Mouse (Mus musculus): ENCODE measurements around the gene Il25. TPM values are rescaled to one million over a fixed set of nuclear protein-coding genes. Genes with fewer than 3 reads are reported as not detected.

The Il25 gene
- polyA plus RNA-seq (2015; fragmentation: Nextera tagmentation; extraction: Ambion mirVana): not detected in 2 replicates

- H3K9me3 ChIP-seq (ENCODE audit: control insufficient read depth): no peaks in the 10 kb centered on the region
- H3K4me2 ChIP-seq (replicated peaks; ENCODE audit: low read depth): no peak within 1 kb of the TSS
- 0 out of 2 replicates have a peak, but pooled peaks cover 6% of the 10 kb centered on the region for H3K27me3 ChIP-seq (replicated peaks; ENCODE audit: control insufficient read depth, insufficient read depth, low read length)
- TF ChIP-seq CTCF (IDR thresholded peaks at IDR 0.05; ENCODE audit: low read depth): no peak
- ATAC-seq: no peak
- H3K27ac ChIP-seq (ENCODE audit: low read depth, low read length): no peak within 1 kb of the TSS
- no peak within 1 kb of the TSS for H3K4me3 ChIP-seq (ENCODE audit: low read depth, low read length)
- 44% methylated on average over 6 of the region's 6 CpGs for whole genome bisulfite sequencing
- no peaks in the 10 kb centered on the region for H3K4me1 ChIP-seq (replicated peaks; ENCODE audit: control insufficient read depth, insufficient read depth, low read length)
- H3K9ac ChIP-seq (ENCODE audit: low read depth, low read length): no peak within 1 kb of the TSS
- H3K36me3 ChIP-seq (ENCODE audit: control insufficient read depth, insufficient read depth): no peaks in the 10 kb centered on the region
Measured at GRCm38 (mm10) chr14:54932645-54933150, at the start of gene Il25. Gene Il25 (plus strand): TSS chr14:54932695.

DNA sequence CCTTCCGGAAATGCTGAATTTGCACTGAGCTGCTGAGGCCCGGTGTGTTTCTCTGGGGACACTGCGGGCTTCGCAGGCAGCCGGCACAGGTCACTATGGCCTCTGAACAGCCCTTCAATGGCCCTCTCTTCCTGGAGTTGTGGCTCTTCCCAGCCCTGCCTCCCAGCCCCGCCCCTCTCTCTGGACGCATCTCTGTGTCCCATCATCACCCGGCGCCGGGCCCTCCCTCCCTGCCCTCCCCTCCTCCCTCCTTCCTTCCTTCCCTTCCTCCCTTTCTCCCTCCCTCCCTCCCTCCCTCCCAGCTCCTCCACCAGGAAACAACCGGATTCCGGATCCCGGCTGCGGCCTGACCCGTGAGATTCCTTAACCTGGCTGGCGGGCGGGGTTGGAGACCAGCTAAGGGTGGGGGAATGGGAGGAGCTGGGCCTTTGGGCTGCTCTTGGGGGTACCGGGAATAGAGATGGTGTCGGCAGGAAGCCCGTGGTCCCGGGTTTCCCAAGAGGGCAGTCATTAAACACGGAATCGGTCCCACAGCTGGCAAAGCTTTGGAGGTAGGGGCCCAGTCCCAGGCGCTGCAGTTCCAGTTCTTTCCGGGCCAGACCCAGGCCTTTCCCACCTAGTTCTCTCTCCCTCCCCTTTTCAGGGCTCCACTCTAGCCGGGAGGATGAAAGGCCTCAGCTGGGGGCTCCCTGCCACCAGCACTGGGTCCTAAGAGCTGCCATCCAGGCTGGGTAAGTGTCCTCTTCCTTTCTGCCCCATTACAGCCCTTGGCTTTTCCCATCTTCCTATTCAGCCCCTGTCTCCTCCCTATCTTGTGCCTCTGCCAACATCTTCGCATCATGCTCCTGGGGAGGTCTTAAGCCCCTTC lies 49.1 kb upstream of the Il25 start, which contains the start of the genes Bcl2l2 and Gm20521:
Gene Bcl2l2 (plus strand): TSS at position 224 of the 868 bp plus-strand sequence.
Gene Gm20521 (plus strand): TSS at position 288 of the 868 bp plus-strand sequence.
- Histone ChIP-seq H3K27me3 (replicated peaks; ENCODE audit: control insufficient read depth, insufficient read depth, low read length) (no peaks in the 10 kb centered on the region), H3K9ac (ENCODE audit: low read depth, low read length) (peak within 1 kb of the TSS; percentile 84), H3K4me2 (replicated peaks; ENCODE audit: low read depth) (peak within 1 kb of the TSS; percentile 83), H3K4me3 (ENCODE audit: low read depth, low read length) (peak within 1 kb of the TSS; percentile 73), H3K4me1 (replicated peaks; ENCODE audit: control insufficient read depth, insufficient read depth, low read length) (peaks cover 3% of the 10 kb centered on the region; the same call in 1 of the 2 replicates), H3K27ac (ENCODE audit: low read depth, low read length) (peak within 1 kb of the TSS; percentile 93), H3K36me3 (ENCODE audit: control insufficient read depth, insufficient read depth) (peaks cover 16% of the 10 kb centered on the region; the same call in 1 of the 2 replicates), H3K9me3 (ENCODE audit: control insufficient read depth) (no peaks in the 10 kb centered on the region)
- ATAC-seq: peak; percentile 94
- TF ChIP-seq CTCF (IDR thresholded peaks at IDR 0.05; ENCODE audit: low read depth): no peak
- under 1% methylated on average over 27 of the region's 27 CpGs for WGBS

DNA sequence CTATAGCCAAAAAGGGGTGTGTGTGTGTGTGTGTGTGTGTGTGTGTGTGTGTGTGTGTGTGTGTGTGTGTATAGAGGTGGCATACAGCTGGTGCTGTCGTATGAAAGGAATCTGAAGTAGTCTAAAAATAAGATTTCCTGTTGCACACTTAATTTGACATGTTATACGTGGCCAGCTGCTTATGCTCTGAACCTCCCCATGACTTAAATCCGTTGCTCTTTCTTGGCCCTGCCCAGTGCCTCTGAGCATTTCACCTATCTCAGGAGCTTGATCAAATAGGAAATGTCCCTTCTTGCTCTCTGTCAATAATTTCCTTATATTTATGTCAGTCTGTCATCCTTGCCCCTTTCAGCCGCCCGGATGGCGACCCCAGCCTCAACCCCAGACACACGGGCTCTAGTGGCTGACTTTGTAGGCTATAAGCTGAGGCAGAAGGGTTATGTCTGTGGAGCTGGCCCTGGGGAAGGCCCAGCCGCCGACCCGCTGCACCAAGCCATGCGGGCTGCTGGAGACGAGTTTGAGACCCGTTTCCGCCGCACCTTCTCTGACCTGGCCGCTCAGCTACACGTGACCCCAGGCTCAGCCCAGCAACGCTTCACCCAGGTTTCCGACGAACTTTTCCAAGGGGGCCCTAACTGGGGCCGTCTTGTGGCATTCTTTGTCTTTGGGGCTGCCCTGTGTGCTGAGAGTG lies 48.3 kb upstream of the Il25 start:
- TF ChIP-seq CTCF (IDR thresholded peaks at IDR 0.05; ENCODE audit: low read depth): no peak
- Histone ChIP-seq H3K9me3 (ENCODE audit: control insufficient read depth) (no peaks in the 10 kb centered on the region), H3K27ac (ENCODE audit: low read depth, low read length) (peak overlapping the region; percentile 93), H3K27me3 (replicated peaks; ENCODE audit: control insufficient read depth, insufficient read depth, low read length) (no peaks in the 10 kb centered on the region), H3K4me2 (replicated peaks; ENCODE audit: low read depth) (peak overlapping the region; percentile 83), H3K9ac (ENCODE audit: low read depth, low read length) (peak overlapping the region; percentile 84), H3K4me1 (replicated peaks; ENCODE audit: control insufficient read depth, insufficient read depth, low read length) (peaks cover 3% of the 10 kb centered on the region; the same call in 1 of the 2 replicates), H3K36me3 (ENCODE audit: control insufficient read depth, insufficient read depth) (peaks cover 21% of the 10 kb centered on the region; the same call in 1 of the 2 replicates), H3K4me3 (ENCODE audit: low read depth, low read length) (peak overlapping the region; percentile 73)
- 11% methylated on average over 21 of the region's 21 CpGs for WGBS
- ATAC-seq: no peak; the same call in 1 of the 2 replicates

DNA sequence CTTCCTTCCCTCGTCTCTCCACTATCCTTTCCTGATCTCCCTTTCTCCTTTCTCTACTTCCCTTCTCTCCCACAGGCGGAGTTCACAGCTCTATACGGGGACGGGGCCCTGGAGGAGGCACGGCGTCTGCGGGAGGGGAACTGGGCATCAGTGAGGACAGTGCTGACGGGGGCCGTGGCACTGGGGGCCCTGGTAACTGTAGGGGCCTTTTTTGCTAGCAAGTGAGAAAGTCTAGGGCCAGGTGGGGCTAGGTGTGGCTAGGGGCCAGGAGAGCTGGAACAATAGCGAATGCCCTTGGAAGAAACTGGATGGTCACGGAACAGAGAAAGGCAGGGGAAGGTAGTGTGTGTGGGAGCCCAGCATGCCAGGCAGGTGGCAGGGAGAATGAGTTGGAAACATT lies 47.2 kb upstream of the Il25 start:
- H3K27ac ChIP-seq (ENCODE audit: low read depth, low read length): no peak overlapping the region
- peaks cover 3% of the 10 kb centered on the region; the same call in 1 of the 2 replicates for H3K4me1 ChIP-seq (replicated peaks; ENCODE audit: control insufficient read depth, insufficient read depth, low read length)
- no peak for TF ChIP-seq CTCF (IDR thresholded peaks at IDR 0.05; ENCODE audit: low read depth)
- H3K27me3 ChIP-seq (replicated peaks; ENCODE audit: control insufficient read depth, insufficient read depth, low read length): no peaks in the 10 kb centered on the region
- 64% methylated on average over 11 of the region's 11 CpGs for WGBS
- H3K36me3 ChIP-seq (ENCODE audit: control insufficient read depth, insufficient read depth): peaks cover 26% of the 10 kb centered on the region; the same call in 1 of the 2 replicates
- no peaks in the 10 kb centered on the region for H3K9me3 ChIP-seq (ENCODE audit: control insufficient read depth)
- H3K4me2 ChIP-seq (replicated peaks; ENCODE audit: low read depth): peak overlapping the region; percentile 83; the same call in 1 of the 2 replicates
- H3K9ac ChIP-seq (ENCODE audit: low read depth, low read length): 0 out of 2 replicates have a peak overlapping the region, but pooled peaks have one; percentile 12
- no peak overlapping the region for H3K4me3 ChIP-seq (ENCODE audit: low read depth, low read length)
- no peak for ATAC-seq

DNA sequence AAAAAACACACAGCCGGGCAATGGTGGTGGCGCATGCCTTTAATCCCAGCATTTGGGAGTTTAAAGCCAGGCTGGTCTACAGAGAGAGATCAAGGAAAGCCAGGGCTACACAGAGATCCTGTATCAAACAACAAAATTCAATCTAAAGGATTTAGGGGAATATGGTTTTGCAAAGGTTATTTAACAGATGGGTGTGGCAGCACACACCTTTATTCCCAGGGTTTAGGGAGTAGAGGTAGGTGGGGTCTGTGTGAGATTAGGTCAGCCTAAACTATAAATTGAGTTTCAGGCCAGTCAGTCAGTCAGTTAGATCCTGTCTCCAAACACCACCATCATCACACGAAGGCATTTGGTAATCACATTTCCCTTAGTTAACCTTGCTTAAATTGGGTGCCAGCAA lies 40.3 kb upstream of the Il25 start, which contains the start of gene Pabpn1:
Gene Pabpn1 (plus strand): TSS at position 301 of the 400 bp plus-strand sequence.
- Histone ChIP-seq H3K9me3 (ENCODE audit: control insufficient read depth) (no peaks in the 10 kb centered on the region), H3K27me3 (replicated peaks; ENCODE audit: control insufficient read depth, insufficient read depth, low read length) (no peaks in the 10 kb centered on the region), H3K36me3 (ENCODE audit: control insufficient read depth, insufficient read depth) (peaks cover 29% of the 10 kb centered on the region), H3K9ac (ENCODE audit: low read depth, low read length) (no peak within 1 kb of the TSS), H3K4me3 (ENCODE audit: low read depth, low read length) (peak within 1 kb of the TSS; percentile 96), H3K27ac (ENCODE audit: low read depth, low read length) (peak within 1 kb of the TSS; percentile 47), H3K4me1 (replicated peaks; ENCODE audit: control insufficient read depth, insufficient read depth, low read length) (0 out of 2 replicates have a peak, but pooled peaks cover 3% of the 10 kb centered on the region), H3K4me2 (replicated peaks; ENCODE audit: low read depth) (peak within 1 kb of the TSS; percentile 60)
- no peak for ATAC-seq
- 95% methylated on average over 3 of the region's 3 CpGs for WGBS
- TF ChIP-seq CTCF (IDR thresholded peaks at IDR 0.05; ENCODE audit: low read depth): no peak
